Mouse (Mus musculus) right cerebral cortex, postnatal 4 days (tissue): Measurements from ENCODE around the gene Ankrd63.
"Not testable (repeated sequence)": the region's sequence is repeated elsewhere in the genome, so short reads cannot be mapped to it uniquely, and the experiment has no call there.

Experiments
- DNase-seq: peaks from one replicate; pipeline ENCODE4 v3.0.0-alpha.2; 2022

Ankrd63 gene

GRCm38 (mm10) chr2:118659077-118659476 lies 44.7 kb downstream of the Ankrd63 start:
- DNase-seq = no peak

GRCm38 (mm10) chr2:118658457-118658856 lies 45.3 kb downstream of the Ankrd63 start:
- DNase-seq = no peak

DNA sequence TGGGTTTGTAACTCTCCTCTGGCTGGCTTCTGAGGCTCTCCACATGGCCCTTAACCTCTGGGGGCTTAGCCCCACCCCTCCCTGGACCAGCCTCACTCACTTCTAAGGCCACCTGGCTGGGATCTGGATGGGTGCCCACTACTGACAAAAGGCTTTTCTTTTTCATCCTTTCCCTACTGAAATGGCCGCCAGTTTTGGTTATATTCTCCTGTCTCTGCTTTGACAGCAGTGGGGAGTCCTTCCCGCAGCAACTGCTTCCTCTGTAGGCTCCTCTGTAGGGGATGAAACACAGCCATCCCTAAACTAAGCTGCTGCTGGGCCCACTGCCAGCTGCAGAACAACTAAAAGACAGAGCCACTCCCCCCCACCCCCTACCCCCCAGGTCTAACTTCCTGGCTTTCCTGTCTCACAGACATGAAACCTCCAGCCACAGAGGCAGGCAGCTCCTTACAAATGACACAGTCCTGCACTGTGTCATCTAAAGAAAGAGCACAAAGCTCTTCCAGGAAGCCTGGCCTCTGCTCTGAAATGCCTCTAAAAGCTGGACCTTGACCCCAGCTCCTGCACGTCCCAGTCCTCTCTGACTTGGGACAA lies 47.0 kb downstream of the Ankrd63 start:
- DNase-seq = no peak

DNA sequence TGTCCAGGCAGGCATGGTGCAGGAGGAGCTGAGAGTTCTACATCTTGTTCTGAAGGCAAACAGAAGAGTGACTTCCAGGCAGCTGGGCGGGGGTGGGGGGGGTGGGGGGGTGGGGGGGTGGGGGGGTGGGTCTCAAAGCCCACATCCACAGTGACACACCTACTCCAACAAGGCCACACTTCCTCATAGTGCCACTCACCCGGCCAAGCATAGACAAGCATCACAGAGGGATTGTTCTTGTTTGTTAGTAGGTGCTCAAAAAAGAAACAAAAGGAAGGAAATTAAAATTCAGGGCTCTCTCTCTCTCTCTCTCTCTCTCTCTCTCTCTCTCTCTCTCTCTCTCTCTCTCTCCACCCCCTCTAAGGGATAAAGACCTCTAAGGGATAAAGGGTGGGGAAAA lies 53.1 kb downstream of the Ankrd63 start:
- DNase-seq = not testable (repeated sequence)
